Mouse (Mus musculus) T-helper 2 cell (primary cell): Measurements from ENCODE around the gene Cdhr3.

Source experiments
- in situ Hi-C: fragments of 300-600 bp; cut with MboI, MseI; formaldehyde crosslinking; loops from one replicate; pipeline ENCODE4 v1.15.1; 2025; ENCODE audit warnings: high pct_unique_total_duplicates

Cdhr3 gene

GRCm38 (mm10) chr12:33092775-33093174, at the start of gene Cdhr3:
Cdhr3 (minus strand) TSS chr12:33092875.
- in situ Hi-C loops, result no loop called here

GRCm38 (mm10) chr12:33139083-33139482, 46.4 kb upstream of the Cdhr3 start:
- in situ Hi-C loops, result loop anchor here (25.0 kb wide), 1 partner anchor 102 kb away; no protein-coding TSS in a partner anchor

- in situ Hi-C loops, result loop anchor here (25.0 kb wide), 1 partner anchor 101 kb away; no protein-coding TSS in a partner anchor
Observed at GRCm38 (mm10) chr12:33137857-33138256, 45.2 kb upstream of the Cdhr3 start.

GRCm38 (mm10) chr12:33131796-33132195, 39.1 kb upstream of the Cdhr3 start:
- in situ Hi-C loops, result loop anchor here (25.0 kb wide), 1 partner anchor 94 kb away; no protein-coding TSS in a partner anchor

GRCm38 (mm10) chr12:33130401-33130800, 37.7 kb upstream of the Cdhr3 start:
- in situ Hi-C loops, result loop anchor here (25.0 kb wide), 1 partner anchor 93 kb away; no protein-coding TSS in a partner anchor

GRCm38 (mm10) chr12:33129410-33129809, 36.7 kb upstream of the Cdhr3 start:
- in situ Hi-C loops, result loop anchor here (10.0 to 25.0 kb wide), 2 partner anchors 92 to 135 kb away; no protein-coding TSS in a partner anchor

- in situ Hi-C loops, result loop anchor here (10.0 to 25.0 kb wide), 2 partner anchors 91 to 136 kb away; no protein-coding TSS in a partner anchor
Observed at GRCm38 (mm10) chr12:33128702-33129101, 36.0 kb upstream of the Cdhr3 start.

- in situ Hi-C loops, result loop anchor here (10.0 to 25.0 kb wide), 2 partner anchors 91 to 137 kb away; no protein-coding TSS in a partner anchor
Observed at GRCm38 (mm10) chr12:33128121-33128520, 35.4 kb upstream of the Cdhr3 start.

GRCm38 (mm10) chr12:33126243-33126642, 33.6 kb upstream of the Cdhr3 start:
- in situ Hi-C loops, result loop anchor here (10.0 to 25.0 kb wide), 2 partner anchors 89 to 139 kb away; no protein-coding TSS in a partner anchor

- in situ Hi-C loops, result loop anchor here (10.0 to 25.0 kb wide), 2 partner anchors 88 to 139 kb away; no protein-coding TSS in a partner anchor
Observed at GRCm38 (mm10) chr12:33125594-33126227, 33.0 kb upstream of the Cdhr3 start.

GRCm38 (mm10) chr12:33118624-33119301, 26.1 kb upstream of the Cdhr3 start:
- in situ Hi-C loops, result no loop called here

GRCm38 (mm10) chr12:33110894-33111471, 18.3 kb upstream of the Cdhr3 start:
- in situ Hi-C loops, result no loop called here

GRCm38 (mm10) chr12:33109531-33109930, 16.9 kb upstream of the Cdhr3 start:
- in situ Hi-C loops, result loop anchor here (10.0 kb wide), 1 partner anchor 1285 kb away; no protein-coding TSS in a partner anchor

GRCm38 (mm10) chr12:33106438-33107167, 13.9 kb upstream of the Cdhr3 start:
- in situ Hi-C loops, result loop anchor here (10.0 kb wide), 1 partner anchor 1288 kb away; no protein-coding TSS in a partner anchor

- in situ Hi-C loops, result loop anchor here (10.0 kb wide), 1 partner anchor 1289 kb away; no protein-coding TSS in a partner anchor
Observed at GRCm38 (mm10) chr12:33105724-33106123, 13.0 kb upstream of the Cdhr3 start.

- in situ Hi-C loops, result loop anchor here (10.0 kb wide), 1 partner anchor 1292 kb away; no protein-coding TSS in a partner anchor
Observed at GRCm38 (mm10) chr12:33102342-33103115, 9.9 kb upstream of the Cdhr3 start.

GRCm38 (mm10) chr12:33101627-33102026, 9.0 kb upstream of the Cdhr3 start:
- in situ Hi-C loops, result loop anchor here (10.0 kb wide), 1 partner anchor 1293 kb away; no protein-coding TSS in a partner anchor

GRCm38 (mm10) chr12:33096017-33096416, 3.3 kb upstream of the Cdhr3 start:
- in situ Hi-C loops, result no loop called here

GRCm38 (mm10) chr12:33092196-33092595, 479 bp downstream of the Cdhr3 start:
- in situ Hi-C loops, result no loop called here

- in situ Hi-C loops, result no loop called here
Observed at GRCm38 (mm10) chr12:33086151-33086550, 6.5 kb downstream of the Cdhr3 start.
